Mouse (Mus musculus): ENCODE results near the gene Tcf12.

Gene Tcf12

DNA sequence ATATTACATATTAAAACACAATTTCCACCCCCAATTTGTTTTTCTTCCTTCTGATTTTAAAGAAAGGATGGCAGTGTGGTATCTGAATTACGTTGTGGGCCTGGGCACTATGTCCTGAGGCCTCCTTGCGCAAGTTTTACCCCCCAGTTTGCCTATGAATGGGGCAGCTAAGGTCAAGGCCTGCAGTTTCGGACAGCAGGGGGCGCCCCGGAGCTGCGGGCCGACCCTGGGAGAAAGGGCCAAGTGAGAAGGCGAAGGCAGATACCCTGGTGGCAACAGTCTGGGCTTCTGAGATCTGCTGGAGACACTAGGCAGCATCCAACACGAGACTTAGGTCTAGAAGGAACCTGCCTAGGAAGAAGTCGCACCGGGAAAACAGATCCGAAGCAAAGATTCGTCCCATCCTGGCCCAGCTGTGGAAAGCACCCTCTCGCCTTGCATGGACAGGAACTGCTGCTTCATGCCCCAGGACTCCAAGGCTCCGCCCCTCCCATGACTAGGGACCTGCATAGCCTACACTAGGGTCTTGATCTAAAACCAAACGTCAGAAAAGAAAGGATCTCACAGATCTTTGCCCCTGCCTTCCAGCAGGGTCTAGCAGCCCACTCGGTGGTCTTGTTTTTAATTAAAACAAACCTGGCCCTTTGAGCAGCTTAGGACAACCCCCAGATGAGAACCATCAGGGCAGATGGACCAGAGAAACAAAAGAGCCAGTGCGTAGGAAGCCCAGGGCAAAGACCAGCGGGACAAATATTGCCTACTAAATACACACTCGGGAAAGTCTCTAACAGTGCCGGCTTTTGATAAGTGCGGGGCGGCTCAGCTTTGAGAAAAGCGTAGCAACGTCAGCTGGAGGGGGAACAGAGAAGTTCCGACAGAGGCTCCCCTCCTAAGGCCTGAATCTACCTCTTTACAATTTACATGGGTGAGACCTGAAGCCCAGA is 279.6 kb downstream of the Tcf12 start:
- DNase-seq: peak; percentile 64

DNA sequence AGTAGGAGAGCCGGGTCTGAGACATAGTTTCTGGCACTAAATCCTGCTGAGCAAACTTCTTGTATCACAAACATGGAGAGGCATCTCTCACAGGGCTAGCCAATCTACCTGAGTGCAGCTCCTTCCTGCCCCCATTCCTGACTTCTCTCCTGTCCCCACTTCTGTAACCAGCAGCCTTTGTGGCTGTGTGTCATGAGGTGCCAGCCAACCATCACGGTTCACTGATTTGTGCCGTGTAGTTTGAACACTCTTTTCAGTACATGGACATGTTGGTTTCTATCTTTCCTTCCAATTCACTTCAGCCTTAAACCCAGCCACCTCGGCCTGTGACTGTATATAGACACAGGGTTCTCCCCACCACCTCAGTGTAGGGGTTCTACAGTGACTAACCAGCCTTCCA is 280.7 kb downstream of the Tcf12 start:
- DNase-seq: no peak

GRCm38 (mm10) chr9:71830365-71830764 is 281.3 kb downstream of the Tcf12 start:
- no peak for DNase-seq

- no peak for DNase-seq
Measured at GRCm38 (mm10) chr9:71829753-71830152, 281.9 kb downstream of the Tcf12 start.

DNA sequence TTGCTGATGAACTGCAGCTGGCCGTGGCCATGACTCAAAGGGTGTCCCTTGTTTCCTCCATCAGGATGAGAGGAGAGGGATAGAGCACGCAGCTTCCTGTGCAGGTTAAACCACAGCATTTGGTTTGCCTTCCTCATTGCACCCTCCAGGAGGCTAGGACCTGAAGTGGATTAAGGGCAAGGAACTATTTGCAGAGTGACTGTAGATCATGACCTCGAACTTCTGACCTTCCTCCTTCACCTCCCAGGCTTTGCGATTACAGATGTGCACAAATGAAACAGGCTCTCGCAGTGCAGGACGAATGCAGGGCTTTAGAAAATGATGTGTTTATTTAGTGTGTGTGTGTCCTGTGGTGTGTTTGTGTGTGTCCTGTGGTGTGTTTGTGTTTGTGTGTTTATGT is 282.5 kb downstream of the Tcf12 start:
- no peak for DNase-seq

GRCm38 (mm10) chr9:71827371-71827770 is 284.3 kb downstream of the Tcf12 start:
- no peak for DNase-seq

DNA sequence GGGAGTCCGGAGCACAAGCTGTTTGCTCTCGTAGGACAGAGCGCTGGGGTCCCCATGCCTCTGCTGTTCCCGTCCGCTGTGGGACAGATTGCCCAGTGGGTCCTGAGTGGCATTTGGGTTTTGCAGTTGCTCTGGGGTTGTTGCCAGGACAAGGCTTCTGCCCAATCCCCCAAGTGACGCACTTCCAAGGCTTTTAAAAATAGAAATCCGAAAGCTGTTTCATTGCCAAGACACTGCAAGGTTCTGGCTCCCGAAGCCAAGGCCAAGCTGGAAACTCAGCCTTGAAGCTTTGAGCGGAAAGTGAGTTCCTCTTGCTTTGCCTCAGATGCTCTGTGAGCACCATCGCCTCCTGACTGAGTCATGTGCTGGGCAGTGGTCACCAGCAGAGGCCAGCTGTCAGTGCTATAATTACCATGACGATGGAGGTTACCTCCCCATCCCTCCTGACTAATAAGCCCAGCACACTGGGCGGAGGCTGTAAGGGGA is 285.6 kb downstream of the Tcf12 start:
- peak; percentile 20 for DNase-seq

- no peak for DNase-seq
Measured at GRCm38 (mm10) chr9:71822003-71822402, 289.7 kb downstream of the Tcf12 start.

- DNase-seq: no peak
Measured at GRCm38 (mm10) chr9:71818453-71818852, 293.2 kb downstream of the Tcf12 start.

GRCm38 (mm10) chr9:71816121-71816520 is 295.6 kb downstream of the Tcf12 start:
- DNase-seq: no peak

GRCm38 (mm10) chr9:71813565-71813964 is 298.1 kb downstream of the Tcf12 start:
- DNase-seq: no peak

- DNase-seq: no peak
Measured at GRCm38 (mm10) chr9:71812914-71813313, 298.8 kb downstream of the Tcf12 start.

DNA sequence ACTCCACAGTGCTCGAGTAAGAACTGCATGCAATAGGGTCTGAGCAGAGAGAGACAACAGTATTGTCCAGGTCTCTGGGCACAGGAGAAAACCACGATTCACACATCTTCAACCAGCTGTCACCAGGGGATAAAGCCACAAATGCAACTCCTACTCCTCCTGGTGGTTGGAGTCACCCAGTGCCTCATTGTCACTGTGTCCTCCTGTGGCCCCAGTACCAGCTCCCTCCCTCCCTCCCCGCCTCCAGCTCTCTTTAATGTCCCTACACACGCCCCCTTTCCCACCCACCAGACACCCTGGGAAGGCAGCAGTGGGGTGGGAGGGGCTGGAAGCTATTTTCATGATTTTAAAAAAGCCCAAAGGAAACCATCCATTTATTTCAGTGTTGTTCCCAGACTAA is 299.3 kb downstream of the Tcf12 start:
- DNase-seq: no peak

DNA sequence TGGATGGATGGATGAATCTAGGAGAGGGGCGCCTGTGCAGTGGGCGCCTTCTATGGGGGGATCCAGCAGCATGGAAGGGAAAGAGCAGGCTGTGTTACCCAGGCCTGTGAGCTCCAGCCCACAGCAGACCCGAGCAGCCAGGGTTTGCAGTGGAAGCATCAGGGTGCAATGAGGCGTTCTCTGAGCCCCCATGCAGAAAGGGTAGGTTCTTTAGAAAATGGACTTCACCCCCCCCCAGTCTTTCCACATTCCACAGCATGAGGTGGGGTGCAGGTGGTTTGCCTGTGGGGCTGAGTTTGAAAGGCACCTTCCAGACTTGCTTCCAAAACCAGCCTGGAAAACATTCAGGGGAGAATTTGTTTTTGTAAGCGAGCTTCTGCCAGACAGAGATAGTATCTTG is 300.3 kb downstream of the Tcf12 start:
- no peak for DNase-seq

DNA sequence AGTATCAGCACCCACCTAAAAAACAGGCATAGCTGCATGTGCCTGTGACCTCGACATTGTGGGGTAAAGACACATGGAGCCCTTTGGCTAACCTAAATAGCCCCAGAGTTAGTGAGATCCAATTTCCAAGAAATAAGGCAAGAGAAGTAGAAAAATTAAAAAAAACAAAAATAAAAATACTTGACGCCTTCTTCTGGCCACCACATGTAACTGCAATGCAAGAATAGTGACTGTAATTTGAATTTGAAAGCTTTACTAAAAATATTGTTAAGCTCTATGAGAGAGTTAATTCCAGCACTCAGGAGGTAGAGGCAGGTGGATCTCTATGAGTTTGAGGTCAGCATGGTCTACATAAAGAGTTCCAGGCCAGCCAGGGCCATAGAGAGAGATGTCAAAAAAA is 300.9 kb downstream of the Tcf12 start:
- DNase-seq: no peak

- no peak for DNase-seq
Measured at GRCm38 (mm10) chr9:71808640-71809254, 302.9 kb downstream of the Tcf12 start.

DNA sequence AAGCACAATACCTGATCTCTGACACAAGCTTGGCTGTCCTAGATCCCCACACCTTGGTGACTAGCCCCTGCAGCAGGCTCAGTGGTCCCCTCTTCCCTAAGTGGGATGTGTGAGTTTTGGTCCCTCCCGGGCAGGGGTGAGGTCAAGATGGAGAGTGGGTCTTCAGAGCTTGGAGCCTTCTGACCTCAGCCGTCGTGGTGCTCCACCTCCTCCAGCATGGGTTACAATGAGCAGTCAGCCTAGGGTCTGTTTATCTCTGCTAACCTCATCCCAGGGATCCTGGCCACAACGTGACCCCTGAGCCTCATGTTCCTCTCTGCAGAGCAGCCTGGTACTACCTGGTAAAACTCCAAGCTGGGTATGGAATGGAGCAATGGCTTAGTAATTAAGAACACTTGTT is 303.9 kb downstream of the Tcf12 start:
- no peak for DNase-seq

DNA sequence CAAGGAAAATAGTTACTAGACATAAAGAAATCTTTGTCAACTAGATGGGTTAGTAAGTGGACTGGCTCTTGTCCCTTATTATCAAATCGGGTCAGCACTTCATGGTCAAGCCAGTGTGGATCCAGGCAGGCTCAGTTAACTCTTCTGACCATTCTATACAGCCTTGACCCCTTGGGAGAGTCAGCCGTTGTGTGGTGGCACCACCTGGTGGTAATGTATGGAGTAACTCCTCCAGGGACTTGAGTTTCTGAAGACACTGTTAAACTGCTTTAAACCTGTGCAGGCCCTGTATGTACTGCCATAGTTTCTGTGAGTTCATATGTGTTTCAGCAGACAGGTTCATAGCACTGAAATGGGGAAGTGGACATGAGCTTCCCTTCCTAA is 305.3 kb downstream of the Tcf12 start:
- peak; percentile 72 for DNase-seq

- no peak for DNase-seq
Measured at GRCm38 (mm10) chr9:71805646-71806421, 305.8 kb downstream of the Tcf12 start.

- no peak for DNase-seq
Measured at GRCm38 (mm10) chr9:71804116-71804515, 307.6 kb downstream of the Tcf12 start.

DNA sequence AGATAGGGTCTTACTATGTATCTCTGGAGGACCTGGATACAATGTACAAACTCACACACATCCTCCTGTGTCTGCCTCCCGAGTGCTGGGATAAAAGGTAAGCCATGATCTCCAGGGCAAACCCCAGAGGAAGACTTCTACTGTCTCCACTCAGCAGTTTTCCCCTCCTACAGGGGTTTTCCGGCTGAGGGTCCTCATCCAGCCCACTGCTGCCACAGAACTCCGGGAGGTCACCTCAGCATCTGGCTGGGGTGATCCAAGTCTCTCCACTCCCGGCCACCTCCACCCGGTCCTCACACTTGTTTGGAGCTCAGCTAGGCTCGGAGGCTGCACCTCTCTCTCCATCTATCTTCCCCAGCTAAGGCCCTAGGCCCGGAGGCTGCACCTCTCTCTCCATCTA is 308.4 kb downstream of the Tcf12 start:
- no peak for DNase-seq

GRCm38 (mm10) chr9:71799598-71799997 is 312.1 kb downstream of the Tcf12 start:
- DNase-seq: no peak

- DNase-seq: no peak
Measured at GRCm38 (mm10) chr9:71798176-71798575, 313.5 kb downstream of the Tcf12 start.

All from right cerebral cortex, postnatal 14 days (tissue).